Mouse (Mus musculus) thymus, postnatal 14 days (tissue): ENCODE results near the gene Stt3b.
"Not testable (repeated sequence)": the region's sequence is repeated elsewhere in the genome, so short reads cannot be mapped to it uniquely, and the experiment has no call there.

Experiments
- DNase-seq: peaks from one replicate; pipeline ENCODE4 v3.0.0; 2021

Stt3b gene

GRCm38 (mm10) chr9:115317049-115317448, 6.8 kb upstream of the Stt3b start:
- DNase-seq, result no peak

- no peak for DNase-seq
Observed at GRCm38 (mm10) chr9:115314556-115314955, 4.3 kb upstream of the Stt3b start.

GRCm38 (mm10) chr9:115313830-115314229, 3.6 kb upstream of the Stt3b start:
- no peak for DNase-seq

GRCm38 (mm10) chr9:115311223-115311520, 951 bp upstream of the Stt3b start:
- DNase-seq, result peak; percentile 27

- peak; percentile 89 for DNase-seq
Observed at GRCm38 (mm10) chr9:115309977-115310345, 260 bp downstream of the Stt3b start.

GRCm38 (mm10) chr9:115309381-115309971, 745 bp downstream of the Stt3b start:
- peak; percentile 63 for DNase-seq

- DNase-seq, result peak; percentile 32
Observed at GRCm38 (mm10) chr9:115308941-115309380, 1.3 kb downstream of the Stt3b start.

DNA sequence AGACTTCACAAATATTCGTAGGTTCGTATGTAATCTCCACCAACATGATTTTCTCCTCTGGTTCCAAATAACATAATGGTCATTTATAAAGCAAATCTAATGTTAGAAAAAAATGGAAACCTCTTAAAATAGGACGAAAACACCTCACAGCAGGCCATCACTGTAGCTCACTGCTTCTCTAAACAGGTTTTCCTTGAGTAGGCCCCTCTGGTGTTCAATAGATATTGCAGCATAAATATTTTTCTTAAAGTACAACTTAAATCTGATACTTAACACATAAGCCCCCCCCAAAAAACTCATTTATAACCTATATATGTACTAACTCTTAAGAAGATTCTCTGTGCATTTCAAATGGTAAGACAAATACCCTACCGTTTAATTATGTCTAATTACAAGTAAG, 1.8 kb downstream of the Stt3b start:
- no peak for DNase-seq

DNA sequence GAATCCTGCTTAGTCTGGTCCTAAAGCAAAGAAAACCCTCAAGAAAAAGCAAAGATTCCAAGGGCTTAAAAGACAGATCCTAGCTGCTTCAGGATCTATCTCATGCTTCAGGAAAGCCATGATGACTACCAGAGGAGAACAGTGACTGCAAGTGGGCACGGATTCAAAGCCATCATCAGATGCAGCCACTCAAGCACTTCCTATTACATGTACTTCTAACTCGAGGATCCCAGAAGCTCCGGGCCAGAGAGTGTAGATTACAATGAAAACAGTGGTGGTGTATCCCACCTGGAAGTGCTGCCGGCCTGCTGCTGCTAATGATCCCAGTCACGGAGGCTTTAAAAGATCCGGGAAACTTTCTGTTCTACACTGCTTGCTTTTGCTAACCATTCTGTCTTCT, 4.0 kb downstream of the Stt3b start:
- DNase-seq, result no peak

DNA sequence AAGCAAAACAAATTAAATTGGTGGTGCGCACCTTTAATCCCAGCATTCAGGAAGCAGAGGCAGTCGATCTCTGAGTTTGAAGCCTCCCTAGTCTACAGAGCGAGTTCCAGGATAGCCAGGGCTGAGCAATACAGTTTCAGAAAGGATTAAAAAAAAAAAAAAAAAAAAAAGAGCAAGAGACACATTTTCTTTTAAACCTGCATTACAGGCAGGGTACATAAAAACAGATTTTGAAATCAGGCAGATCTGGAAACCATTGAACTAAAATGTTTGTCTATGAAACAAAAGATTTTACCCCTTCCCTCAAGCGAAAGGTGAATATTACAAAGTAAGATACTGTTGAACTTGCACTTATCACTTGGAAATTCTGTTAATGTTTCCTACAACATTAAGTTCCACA, 6.1 kb downstream of the Stt3b start:
- no peak for DNase-seq

DNA sequence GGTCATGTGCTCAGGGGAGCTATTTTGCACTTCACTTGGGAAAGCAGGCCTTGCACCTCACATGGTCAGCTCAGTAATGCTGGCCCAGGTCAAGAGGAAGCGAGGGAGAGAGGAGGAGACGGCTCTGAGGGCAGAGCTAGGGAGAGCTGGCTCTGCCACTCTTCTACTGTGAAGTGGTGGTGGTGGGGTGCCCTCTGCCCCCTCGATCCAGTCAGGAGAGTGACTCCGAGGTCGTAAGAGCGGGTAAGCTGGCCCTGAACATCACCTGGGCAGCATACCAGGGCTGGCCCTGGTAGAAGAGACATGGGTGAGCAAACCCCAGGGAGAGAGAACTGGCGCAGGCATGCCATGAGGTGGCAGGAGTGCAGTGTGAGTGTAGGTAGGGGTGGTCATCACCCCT, 8.6 kb downstream of the Stt3b start:
- DNase-seq, result no peak

- no peak for DNase-seq
Observed at GRCm38 (mm10) chr9:115301002-115301579, 9.1 kb downstream of the Stt3b start.

- DNase-seq, result no peak
Observed at GRCm38 (mm10) chr9:115296738-115297137, 13.5 kb downstream of the Stt3b start.

- DNase-seq, result no peak
Observed at GRCm38 (mm10) chr9:115293920-115294594, 16.2 kb downstream of the Stt3b start.

DNA sequence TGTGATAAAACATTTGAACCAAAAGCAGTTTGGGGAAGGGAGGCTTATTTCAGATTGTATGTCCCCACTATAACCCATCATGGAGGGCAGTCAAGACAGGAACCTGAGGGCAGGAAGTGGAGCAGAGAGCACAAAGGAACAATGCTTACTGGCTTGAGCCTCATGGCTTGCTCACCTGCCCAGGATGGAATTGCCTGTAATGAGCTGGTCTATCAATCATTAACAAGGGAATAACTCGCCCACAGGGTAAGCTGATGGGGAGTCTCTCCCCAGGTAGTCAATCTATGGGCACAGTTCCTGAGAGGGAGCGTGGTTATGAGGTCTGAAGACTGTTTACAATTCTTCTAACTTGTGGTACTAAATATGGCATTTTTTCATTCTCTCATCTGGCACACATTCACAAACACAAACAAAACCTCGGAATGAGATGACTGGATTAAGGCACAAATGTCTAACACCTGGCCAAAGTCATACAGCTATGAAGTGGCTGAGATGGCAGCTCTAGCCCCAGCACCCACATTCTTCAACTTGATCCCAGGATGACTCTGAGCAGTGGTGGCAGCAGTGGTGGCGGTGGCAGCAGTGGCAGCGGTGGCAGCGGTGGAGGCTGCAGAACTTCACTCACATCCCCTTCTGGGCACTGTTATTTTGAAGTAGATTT, 22.3 kb downstream of the Stt3b start:
- no peak for DNase-seq

DNA sequence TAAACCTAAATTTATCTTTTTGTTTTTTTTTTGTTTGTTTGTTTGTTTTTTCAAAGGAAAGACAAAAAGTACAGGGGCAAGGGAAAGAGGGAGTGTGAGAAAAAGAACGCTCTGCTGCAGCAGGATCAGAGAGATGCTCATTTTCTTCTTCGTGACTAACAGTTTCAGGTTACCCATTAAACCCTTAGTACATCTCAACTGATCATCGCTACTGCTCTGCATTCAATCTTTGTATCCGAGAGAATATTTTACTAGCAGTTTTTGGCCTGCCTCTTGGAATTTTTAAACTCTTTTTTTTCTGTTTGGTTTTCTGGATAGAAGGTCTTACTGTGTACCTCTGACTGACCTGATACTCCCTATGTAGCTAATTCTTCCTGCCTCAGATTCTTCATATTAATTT, 25.8 kb downstream of the Stt3b start:
- no peak for DNase-seq

DNA sequence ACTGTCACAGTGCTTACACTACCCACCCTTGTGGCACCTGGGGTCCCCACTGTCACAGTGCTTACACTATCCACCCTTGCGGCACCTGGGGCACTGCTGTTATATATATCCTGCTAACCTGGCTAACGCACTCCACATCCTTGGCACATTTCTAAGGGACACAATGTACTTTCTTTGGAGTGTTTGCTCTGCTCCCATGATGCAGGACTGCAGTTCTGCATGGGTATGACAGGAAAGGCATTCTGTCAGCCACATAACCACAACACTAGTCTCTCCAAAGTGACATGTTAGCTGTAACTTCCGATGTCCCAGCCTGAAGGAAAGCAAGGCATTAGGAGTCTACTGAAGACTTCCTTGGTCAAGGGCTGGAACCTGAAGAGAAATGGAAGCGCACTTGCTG, 26.8 kb downstream of the Stt3b start:
- DNase-seq, result no peak

DNA sequence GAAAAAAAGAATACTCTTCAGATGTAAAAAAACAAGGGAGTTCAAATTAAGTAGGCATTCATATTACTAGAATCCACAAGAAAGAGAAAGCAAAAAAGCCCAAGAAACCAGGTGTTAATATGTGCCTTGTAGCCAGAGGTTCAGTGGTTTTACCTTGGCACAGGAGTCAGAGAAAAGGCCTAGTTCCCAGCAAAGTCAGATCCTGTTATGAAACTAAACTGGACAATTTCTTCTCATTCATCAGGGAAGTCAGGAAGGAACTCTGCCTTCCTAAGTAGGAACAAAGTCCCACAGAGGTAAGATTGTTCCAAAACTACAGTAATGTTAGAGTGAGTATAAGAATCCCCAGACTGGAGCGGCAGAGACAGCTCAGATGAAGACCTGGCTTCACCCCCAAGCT, 31.6 kb downstream of the Stt3b start:
- no peak for DNase-seq

DNA sequence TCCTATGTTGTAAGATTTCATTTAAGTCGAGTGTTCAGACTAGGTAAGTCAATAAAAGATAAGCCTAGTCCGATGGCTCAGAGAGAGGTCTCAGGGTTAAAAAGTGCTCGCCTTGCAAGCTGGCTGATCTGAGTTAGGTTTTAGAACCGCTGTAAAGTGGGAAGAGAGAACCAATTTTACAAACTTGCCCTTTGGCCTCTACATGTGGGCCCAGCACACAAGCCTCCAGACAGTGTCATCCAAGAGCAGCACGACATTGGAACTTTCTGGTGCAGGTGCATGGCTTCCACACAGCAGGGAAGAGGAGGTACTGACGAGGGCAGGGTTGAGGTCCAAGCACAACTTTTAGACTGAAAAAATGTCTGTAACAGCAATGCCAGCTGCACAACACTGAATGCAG, 35.4 kb downstream of the Stt3b start:
- no peak for DNase-seq

GRCm38 (mm10) chr9:115273095-115273649, 37.0 kb downstream of the Stt3b start:
- no peak for DNase-seq

GRCm38 (mm10) chr9:115272451-115272850, 37.8 kb downstream of the Stt3b start:
- not testable (repeated sequence) for DNase-seq

GRCm38 (mm10) chr9:115271556-115271955, 38.7 kb downstream of the Stt3b start:
- no peak for DNase-seq

GRCm38 (mm10) chr9:115261896-115262295, 48.3 kb downstream of the Stt3b start:
- no peak for DNase-seq

DNA sequence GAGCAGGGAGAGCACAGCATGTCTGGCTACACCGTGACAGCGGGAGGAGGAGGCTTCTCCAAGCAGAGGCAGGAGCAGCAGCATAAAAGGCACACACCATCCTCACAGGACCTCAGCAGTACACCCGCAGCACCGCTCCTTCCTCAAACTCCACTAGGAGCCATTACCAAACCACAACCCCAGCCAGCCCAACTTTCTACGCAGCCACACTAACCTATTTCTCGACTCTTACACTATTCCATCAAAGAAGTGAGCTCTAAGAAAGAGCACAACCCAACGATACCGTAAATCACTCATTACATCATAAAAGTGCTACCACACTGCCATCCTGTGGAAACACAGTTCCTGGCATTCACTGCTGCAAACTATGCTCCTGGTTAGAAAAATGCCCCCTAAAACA, 48.8 kb downstream of the Stt3b start:
- DNase-seq, result no peak
